Mouse (Mus musculus): ENCODE results near the gene Cand2. TPM values are rescaled to one million over a fixed set of nuclear protein-coding genes. Genes with fewer than 3 reads are reported as not detected.

Cand2 gene
- total RNA-seq, 2 experiments from 2014 or later = 2.0 to 2.3 TPM

Small RNA genes lying within 50 kb of the gene (microRNA-seq; reads per million reads assigned to microRNA genes)
- gene Mir7660 = not detected

Other genes starting within 250 kb of the Cand2 start
- gene Tsen2, start 229.9 kb upstream of the Cand2 start, total RNA-seq (2021) = 10 to 100 TPM; 20.3 to 21.8 TPM
- gene Mkrn2os, start 182.0 kb upstream of the Cand2 start, total RNA-seq (2021) = not detected
- 10 to 100 TPM; 34.4 to 34.6 TPM for gene Mkrn2, start 172.6 kb upstream of the Cand2 start, total RNA-seq (2021)
- gene Raf1, start 97.9 kb upstream of the Cand2 start, total RNA-seq (2021) = 10 to 100 TPM; 90.3 to 90.7 TPM
- 1 to 10 TPM; 1.4 to 2.1 TPM for gene Tmem40, start 12.1 kb upstream of the Cand2 start, total RNA-seq (2021)
- gene Rpl32, start 34.2 kb downstream of the Cand2 start, total RNA-seq (2021) = 100 to 1,000 TPM; 444 to 498 TPM
- 1 to 10 TPM; 3.8 to 5.3 TPM for gene Efcab12, start 63.9 kb downstream of the Cand2 start, total RNA-seq (2021)
- gene Mbd4, start 78.8 kb downstream of the Cand2 start, total RNA-seq (2021) = 1 to 10 TPM; 8.2 to 9.0 TPM
- gene Ift122, start 78.9 kb downstream of the Cand2 start, total RNA-seq (2021) = 10 to 100 TPM; 27.0 to 31.0 TPM
- gene Rho, start 157.2 kb downstream of the Cand2 start, total RNA-seq (2021) = under 1 TPM; 0.17 to 0.70 TPM
- not detected for gene H1foo, start 170.4 kb downstream of the Cand2 start, total RNA-seq (2021)
- 100 to 1,000 TPM; 115 to 121 TPM for gene Plxnd1, start 220.5 kb downstream of the Cand2 start, total RNA-seq (2021)

Data from left cerebral cortex, postnatal 36 days (tissue).